Mouse (Mus musculus): Measurements from ENCODE around the gene Dexi.

DNA sequence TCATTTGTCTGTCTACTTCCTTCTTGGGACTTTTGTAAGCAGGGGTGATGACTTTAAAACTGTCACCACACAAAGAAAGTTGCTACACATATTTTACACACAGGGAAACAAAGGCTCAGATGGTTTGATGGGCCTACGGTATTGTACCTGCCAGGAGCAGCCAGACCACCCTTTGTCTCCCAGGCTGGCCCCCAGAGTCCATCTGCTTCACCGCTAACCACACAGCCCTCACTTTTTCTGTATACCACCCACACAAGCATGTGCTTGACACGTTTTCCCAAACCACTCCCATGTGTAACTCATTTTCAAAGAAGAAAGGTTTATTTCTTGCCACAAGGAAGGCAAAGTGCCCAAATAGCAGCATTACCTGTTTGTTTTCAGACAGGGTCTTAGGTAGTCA is 55.9 kb downstream of the Dexi start:
- TF ChIP-seq CTCF (IDR thresholded peaks at IDR 0.05; ENCODE audit: low read depth, low read length), result no peak
- TF ChIP-seq POLR2A (IDR thresholded peaks at IDR 0.05; ENCODE audit: extremely low read depth, insufficient read depth, low read length), result no peak
